Mouse (Mus musculus) liver, postnatal 0 days (tissue): ENCODE results near the gene Syn3.

Experiments
- CTCF ChIP-seq: sonication (generic); IDR thresholded peaks from 2 replicates; pipeline ENCODE4 v1.5.1; 2016; ENCODE audit warnings: antibody characterized with exemption, low read depth
- EP300 ChIP-seq: IDR thresholded peaks from 2 replicates; pipeline ENCODE4 v1.6.1; 2016; ENCODE audit warnings: antibody characterized with exemption, low read depth, mild to moderate bottlenecking

DNA sequence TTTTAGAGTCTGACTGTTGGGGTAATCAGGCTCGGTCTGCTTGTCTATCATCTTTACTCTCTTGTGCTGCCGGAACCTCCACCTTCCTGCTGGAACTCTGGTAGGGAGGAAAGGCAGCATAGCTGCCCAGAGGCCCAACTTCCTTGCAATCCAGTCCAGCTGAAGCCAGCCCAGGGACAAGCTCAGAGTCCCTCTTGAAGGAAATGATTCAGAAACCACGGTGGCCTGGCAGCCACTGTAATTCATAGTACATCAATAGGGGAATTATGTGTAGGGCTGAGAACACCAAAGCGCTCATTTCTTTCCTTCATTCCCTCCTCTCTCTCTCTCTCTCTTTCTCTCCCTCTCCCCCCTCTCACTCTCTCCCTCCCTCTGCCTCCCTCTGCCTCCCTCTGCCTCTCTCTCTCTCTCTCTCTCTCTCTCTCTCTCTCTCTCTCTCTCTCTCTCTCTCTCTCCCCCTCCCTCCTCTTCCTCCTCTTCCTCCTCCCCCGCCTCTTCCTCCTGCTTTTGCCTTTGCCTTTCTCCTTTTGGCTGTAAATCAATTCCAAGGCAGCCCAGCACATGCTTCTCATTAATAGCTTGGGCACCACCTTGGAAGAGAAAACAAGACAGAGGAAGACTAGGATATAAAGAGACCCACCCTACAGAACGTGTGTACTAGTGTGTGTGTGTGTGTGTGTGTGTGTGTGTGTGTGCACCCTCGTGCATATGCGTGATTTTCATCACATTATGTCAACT is 315.4 kb downstream of the Syn3 start:
- TF ChIP-seq CTCF (no peak), EP300 (no peak)
